Mouse (Mus musculus) cerebellum, adult 2 months (tissue): ENCODE measurements around the gene Hypk.

Experiments
- CTCF ChIP-seq: fragments of 200-500 bp; IDR thresholded peaks from 2 replicates; pipeline ENCODE4 v1.5.1; 2011; ENCODE audit warnings: low read depth, mild to moderate bottlenecking, control low read depth, low read length, moderate library complexity, borderline replicate concordance; ENCODE audit not compliant: insufficient read depth
- POLR2A ChIP-seq: fragments of 200-500 bp; IDR thresholded peaks from 2 replicates; pipeline ENCODE4 v1.6.1; 2011; ENCODE audit warnings: low read length, control low read depth, borderline replicate concordance; ENCODE audit not compliant: insufficient read depth

- TF ChIP-seq POLR2A (no peak), CTCF (no peak)
These were observed 54.9 kb downstream of the Hypk start for GRCm38 (mm10) chr2:121507951-121508330.
